Mouse (Mus musculus) kidney, embryonic 14.5 days (tissue): ENCODE results near the gene Sycn. TPM values are rescaled to one million over a fixed set of nuclear protein-coding genes. Genes with fewer than 3 reads are reported as not detected.

Source experiments
- ATAC-seq: fragments of 200-750 bp; cut with Nextera tagmentation; 2 replicates; pipeline ENCODE4 v1.8.0; 2017; ENCODE audit warnings: moderate number of reproducible peaks, mild to moderate bottlenecking, moderate TSS enrichment, moderate library complexity; ENCODE audit not compliant: low FRiP score, low TSS enrichment
- H3K27ac ChIP-seq: fragments of 300-500 bp; sonication (generic); 2 replicates; pipeline ENCODE4 v1.5.1; 2014; ENCODE audit warnings: low read depth, mild to moderate bottlenecking, low read length, moderate library complexity, mixed read lengths
- H3K27me3 ChIP-seq: fragments of 300-500 bp; sonication (generic); 2 replicates; pipeline ENCODE4 v1.6.1; 2014; ENCODE audit warnings: mild to moderate bottlenecking, low read length; ENCODE audit not compliant: control insufficient read depth, insufficient read depth
- H3K36me3 ChIP-seq: fragments of 300-500 bp; sonication (generic); 2 replicates; pipeline ENCODE4 v1.6.1; 2014; ENCODE audit warnings: low read length, mixed read lengths; ENCODE audit not compliant: control insufficient read depth, insufficient read depth
- H3K4me1 ChIP-seq: fragments of 300-500 bp; sonication (generic); 2 replicates; pipeline ENCODE4 v1.6.1; 2014; ENCODE audit warnings: low read length, mixed read lengths; ENCODE audit not compliant: control insufficient read depth, insufficient read depth
- H3K4me2 ChIP-seq: fragments of 300-500 bp; sonication (generic); replicated peaks from 2 replicates; pipeline ENCODE4 v1.6.1; 2014; ENCODE audit warnings: low read depth, mild to moderate bottlenecking, low read length
- H3K4me3 ChIP-seq: fragments of 300-500 bp; sonication (generic); 2 replicates; pipeline ENCODE4 v1.5.1; 2014; ENCODE audit warnings: mild to moderate bottlenecking, low read length
- H3K9ac ChIP-seq: fragments of 300-500 bp; sonication (generic); 2 replicates; pipeline ENCODE4 v1.6.1; 2014; ENCODE audit warnings: low read depth, mild to moderate bottlenecking, low read length, moderate library complexity
- H3K9me3 ChIP-seq: fragments of 300-500 bp; sonication (generic); 2 replicates; pipeline ENCODE4 v1.6.1; 2016; ENCODE audit warnings: low read length; ENCODE audit not compliant: control insufficient read depth
- WGBS: fragments of 180-500 bp; shearing (Covaris S2); extraction: QIAGEN DNeasy Blood & Tissue Kit; methylation state at CpG from one replicate; pipeline ENCODE4 v1.1.7; 2014; 5-methylcytosine and 5-hydroxymethylcytosine counted together
- microRNA-seq: library from miRNA; unstranded; fragments of <30 nt; microRNA quantifications from one replicate; pipeline ENCODE4, GENCODE M21; 2016
- polyA plus RNA-seq: library from polyadenylated mRNA; unstranded; fragments of >200 nt; fragmentation: Nextera tagmentation; extraction: Ambion mirVana; gene quantifications from 2 replicates; pipeline ENCODE4 v1.2.1, GENCODE M21; 2014

The Sycn gene
- polyA plus RNA-seq, 1 experiment from 2014 or later: not detected

DNA sequence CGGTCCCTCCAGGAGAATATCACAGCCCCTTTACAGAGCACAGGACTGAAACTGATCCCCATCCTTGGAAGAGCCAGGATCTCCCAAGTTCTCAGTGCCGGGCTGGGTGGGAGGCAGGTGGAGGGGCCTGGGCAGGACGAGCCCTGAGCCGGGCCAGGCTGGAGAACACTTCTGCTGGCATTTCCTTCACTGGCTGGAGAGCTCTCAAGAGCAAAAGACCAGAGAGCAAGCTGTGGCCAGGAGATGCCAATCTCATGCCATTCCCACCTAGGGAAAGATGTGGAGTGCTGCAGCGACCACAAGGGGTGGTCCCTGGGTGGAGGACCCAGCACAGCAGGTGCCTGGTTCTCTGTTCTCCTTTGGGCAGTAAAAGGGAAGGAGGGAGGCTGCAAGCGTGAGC, 44.3 kb downstream of the Sycn start:
- Histone ChIP-seq H3K4me1 (peaks cover 63% of the 10 kb centered on the region), H3K4me3 (no peak overlapping the region), H3K27ac (peak overlapping the region; percentile 14; the same call in 1 of the 2 replicates), H3K27me3 (no peaks in the 10 kb centered on the region), H3K4me2 (no peak overlapping the region), H3K9me3 (no peaks in the 10 kb centered on the region), H3K9ac (no peak overlapping the region), H3K36me3 (no peaks in the 10 kb centered on the region)
- WGBS: 71% methylated on average over 6 of the region's 6 CpGs
- ATAC-seq: no peak

DNA sequence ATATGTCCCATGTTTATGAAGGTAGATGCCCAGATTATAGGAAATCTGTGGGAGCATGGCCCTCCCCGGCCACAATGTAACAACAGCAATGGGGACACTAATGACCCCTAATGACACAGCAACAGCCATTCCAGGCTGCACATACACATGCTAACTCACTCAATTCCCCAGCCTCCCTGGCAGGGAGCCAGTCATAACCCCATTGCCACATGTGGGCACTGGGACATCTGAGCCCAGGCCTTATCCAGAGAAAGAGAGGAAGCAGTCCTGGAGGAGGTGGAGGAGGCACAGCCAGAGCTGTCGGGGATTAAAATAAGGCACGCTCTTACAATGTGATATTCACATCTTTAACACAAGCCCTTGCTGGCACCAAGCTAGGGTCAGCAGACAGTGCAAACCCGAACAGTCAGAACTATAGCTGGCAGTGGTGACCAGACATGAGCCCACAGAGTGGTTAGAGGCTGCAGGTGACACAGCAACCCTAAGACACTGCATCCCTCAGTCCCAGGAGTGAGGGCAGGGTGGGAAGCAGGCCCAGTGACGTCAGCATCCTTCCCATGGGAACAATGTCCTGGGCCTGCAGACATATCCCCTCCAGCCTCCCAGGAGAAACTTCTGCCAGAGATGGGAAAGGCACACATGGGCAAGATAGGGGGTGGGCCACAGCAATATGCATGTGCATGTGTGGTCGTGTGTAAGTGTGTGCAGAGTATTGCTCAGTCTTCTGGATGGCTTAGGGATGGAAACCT, 46.2 kb downstream of the Sycn start:
- ATAC-seq: no peak
- no peak overlapping the region for H3K9ac ChIP-seq
- 58% methylated on average over 6 of the region's 6 CpGs for WGBS

DNA sequence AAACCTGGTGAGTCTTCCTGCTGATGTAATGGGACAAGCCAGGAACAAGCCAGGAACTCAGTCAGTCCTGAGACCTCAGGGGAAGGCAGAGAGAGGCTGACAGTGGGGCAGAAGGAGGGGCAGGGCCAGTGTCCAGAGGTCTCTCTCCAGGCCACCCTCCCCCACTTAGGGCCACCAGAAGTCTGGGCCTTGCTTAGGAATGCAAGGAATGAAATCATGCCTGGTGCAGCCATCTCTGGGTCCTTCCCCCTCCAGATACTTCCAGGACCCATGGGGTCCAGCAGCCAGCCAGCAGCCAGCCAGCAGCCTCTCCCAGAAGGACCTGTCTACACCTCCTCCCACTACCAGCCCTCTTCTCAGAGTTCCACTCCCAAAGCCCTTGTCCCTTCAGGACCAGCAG, 47.0 kb downstream of the Sycn start:
- Histone ChIP-seq H3K4me2 (no peak overlapping the region), H3K9ac (no peak overlapping the region), H3K36me3 (no peaks in the 10 kb centered on the region), H3K27ac (peak overlapping the region; percentile 25), H3K27me3 (no peaks in the 10 kb centered on the region), H3K4me1 (peaks cover 76% of the 10 kb centered on the region), H3K9me3 (no peaks in the 10 kb centered on the region), H3K4me3 (no peak overlapping the region)
- ATAC-seq: peak; percentile 44; the same call in 1 of the 2 replicates

More for the DNA sequence above, 46.2 kb downstream of the Sycn start:
- no peak overlapping the region for H3K4me3 ChIP-seq
- peak overlapping the region; percentile 25; the same call in 1 of the 2 replicates for H3K27ac ChIP-seq
- H3K9me3 ChIP-seq: no peaks in the 10 kb centered on the region
- H3K27me3 ChIP-seq: no peaks in the 10 kb centered on the region
- no peaks in the 10 kb centered on the region for H3K36me3 ChIP-seq
- no peak overlapping the region for H3K4me2 ChIP-seq
- peaks cover 69% of the 10 kb centered on the region for H3K4me1 ChIP-seq

Small RNA genes within 50 kb of the gene (microRNA-seq; reads per million reads assigned to microRNA genes)
- 1.1 reads per million for gene Mir7049

Other genes with a start within 250 kb of the Sycn start
- 0.26 TPM in 1 of 2 replicates, not detected in the other for gene Selenov, start 249.7 kb upstream of the Sycn start, polyA plus RNA-seq
- 0.51 and 0.93 TPM in 2 replicates for gene Dll3, start 238.6 kb upstream of the Sycn start, polyA plus RNA-seq
- 165 and 191 TPM in 2 replicates for gene Timm50, start 228.8 kb upstream of the Sycn start, polyA plus RNA-seq
- 46.6 and 84.5 TPM in 2 replicates for gene Supt5, start 202.1 kb upstream of the Sycn start, polyA plus RNA-seq
- gene Rps16, start 190.2 kb upstream of the Sycn start, polyA plus RNA-seq: 1,287 and 1,567 TPM in 2 replicates
- gene Plekhg2, start 168.3 kb upstream of the Sycn start, polyA plus RNA-seq: 52.4 and 70.8 TPM in 2 replicates
- gene Zfp36, start 160.6 kb upstream of the Sycn start, polyA plus RNA-seq: 8.3 and 10.7 TPM in 2 replicates
- gene Med29, start 148.2 kb upstream of the Sycn start, polyA plus RNA-seq: 54.5 and 68.8 TPM in 2 replicates
- 68.4 and 82.1 TPM in 2 replicates for gene Paf1, start 147.9 kb upstream of the Sycn start, polyA plus RNA-seq
- 11.8 and 17.9 TPM in 2 replicates for gene Gmfg, start 103.4 kb upstream of the Sycn start, polyA plus RNA-seq
- 3.2 and 4.9 TPM in 2 replicates for gene Lrfn1, start 88.9 kb upstream of the Sycn start, polyA plus RNA-seq
- gene Ifnl2, start 30.4 kb upstream of the Sycn start, polyA plus RNA-seq: not detected in 2 replicates
- not detected in 2 replicates for gene Ifnl3, start 18.0 kb upstream of the Sycn start, polyA plus RNA-seq
- gene Nccrp1, start 6.4 kb downstream of the Sycn start, polyA plus RNA-seq: not detected in 2 replicates
- 33.3 and 34.9 TPM in 2 replicates for gene Samd4b, start 57.3 kb downstream of the Sycn start, polyA plus RNA-seq
- gene Pak4, start 57.3 kb downstream of the Sycn start, polyA plus RNA-seq: 48.3 and 60.7 TPM in 2 replicates
- gene Acp7, start 90.4 kb downstream of the Sycn start, polyA plus RNA-seq: not detected in 2 replicates
- gene Fbxo27, start 152.0 kb downstream of the Sycn start, polyA plus RNA-seq: 5.0 and 5.5 TPM in 2 replicates
- gene Fbxo17, start 175.9 kb downstream of the Sycn start, polyA plus RNA-seq: 7.2 and 8.1 TPM in 2 replicates
- 157 and 170 TPM in 2 replicates for gene Mrps12, start 200.9 kb downstream of the Sycn start, polyA plus RNA-seq
- 28.8 and 33.0 TPM in 2 replicates for gene Sars2, start 201.1 kb downstream of the Sycn start, polyA plus RNA-seq
- gene Ccer2, start 215.3 kb downstream of the Sycn start, polyA plus RNA-seq: not detected in 2 replicates
- gene Sirt2, start 225.8 kb downstream of the Sycn start, polyA plus RNA-seq: 49.7 and 56.7 TPM in 2 replicates
- gene Nfkbib, start 226.6 kb downstream of the Sycn start, polyA plus RNA-seq: 39.2 and 43.9 TPM in 2 replicates
- 2.9 and 5.6 TPM in 2 replicates for gene Rinl, start 248.1 kb downstream of the Sycn start, polyA plus RNA-seq